9 mouse cellular contexts compared by ENCODE assay signal in genomic region chr2:168081933-168082306, GRCm38 (mm10). TPM values are rescaled to one million over a fixed set of nuclear protein-coding genes. Genes with fewer than 3 reads are reported as not detected.
DNase-seq lines count a peak whose midpoint lies in the region; ATAC-seq and TF ChIP-seq lines count a peak whose summit lies in the region.
"Had no signal": no experiment of that assay in that cellular context is flagged by ENCODE, and none has a peak within 500 bp of the region (broad histone marks: within the 10 kb centered on the region; RNA-seq: fewer than 3 reads in every experiment).

No protein-coding gene starts in this region.

- no peaks in the 10 kb centered on the region for H3K36me3 ChIP-seq in kidney, adult 2 months (ENCODE audit: control insufficient read depth, insufficient read depth, low read length)
- no peaks in the 10 kb centered on the region for H3K36me3 ChIP-seq in hindbrain, embryonic 13.5 days
- H3K36me3 ChIP-seq in midbrain, embryonic 14.5 days (ENCODE audit: control insufficient read depth, insufficient read depth, low read length): no peaks in the 10 kb centered on the region

- H3K9me3 ChIP-seq in hindbrain, embryonic 13.5 days: no peaks in the 10 kb centered on the region
- H3K9me3 ChIP-seq in midbrain, embryonic 14.5 days (ENCODE audit: control insufficient read depth, low read length): no peaks in the 10 kb centered on the region

- H3K4me2 ChIP-seq in hindbrain, embryonic 13.5 days: peak overlapping the region; percentile 87
- H3K4me2 ChIP-seq in midbrain, embryonic 14.5 days (ENCODE audit: low read length): peak overlapping the region; percentile 75

- peak overlapping the region; percentile 88 for H3K9ac ChIP-seq in hindbrain, embryonic 13.5 days
- peak overlapping the region; percentile 76 for H3K9ac ChIP-seq in midbrain, embryonic 14.5 days (replicated peaks; ENCODE audit: low read length)

- 4% methylated on average over 14 of the region's 14 CpGs for WGBS in kidney, adult 2 months
- WGBS in hindbrain, embryonic 13.5 days: 4% methylated on average over 14 of the region's 14 CpGs
- WGBS in midbrain, embryonic 14.5 days: 4% methylated on average over 14 of the region's 14 CpGs

- DNase-seq in kidney, adult 2 months: no peak
- no peak for DNase-seq in kidney, adult 18-20 months
- peak; percentile 28 for DNase-seq in c-Kit-positive CD71-positive TER-119-positive erythroid progenitor cells, embryonic 14.5 days (ENCODE audit: low spot score)
- DNase-seq in midbrain, embryonic 14.5 days: no peak
- no peak for DNase-seq in adrenal gland, adult (ENCODE audit: inconsistent age in 2 of 2, low spot score in 1 of 2)
- DNase-seq in thymus, postnatal 36 days: no peak
- DNase-seq: kidney, postnatal 10 days had no signal

- no peaks in the 10 kb centered on the region for H3K27me3 ChIP-seq in kidney, adult 2 months (replicated peaks; ENCODE audit: control insufficient read depth, insufficient read depth, low read length)
- H3K27me3 ChIP-seq in hindbrain, embryonic 13.5 days: peaks cover 15% of the 10 kb centered on the region
- H3K27me3 ChIP-seq in midbrain, embryonic 14.5 days (ENCODE audit: control insufficient read depth, insufficient read depth, low read length): peaks cover 12% of the 10 kb centered on the region; the same call in 1 of the 2 replicates

- H3K4me3 ChIP-seq in kidney, adult 2 months (ENCODE audit: insufficient read depth, low read depth, low read length): peak overlapping the region; percentile 71
- peak overlapping the region; percentile 80 for H3K4me3 ChIP-seq in hindbrain, embryonic 13.5 days
- peak overlapping the region; percentile 79 for H3K4me3 ChIP-seq in midbrain, embryonic 14.5 days (replicated peaks; ENCODE audit: low read depth, low read length)

- peak overlapping the region; percentile 76 for H3K27ac ChIP-seq in kidney, adult 2 months (ENCODE audit: insufficient read depth, low read depth, low read length)
- H3K27ac ChIP-seq in hindbrain, embryonic 13.5 days: peak overlapping the region; percentile 94; the same call in 1 of the 2 replicates
- H3K27ac ChIP-seq in midbrain, embryonic 14.5 days (replicated peaks; ENCODE audit: low read depth, low read length): no peak overlapping the region

- TF ChIP-seq POLR2A in kidney, adult 2 months (IDR thresholded peaks at IDR 0.05; ENCODE audit: low read depth, low read length): no peak

- peaks cover 43% of the 10 kb centered on the region; the same call in 1 of the 2 replicates for H3K4me1 ChIP-seq in kidney, adult 2 months (ENCODE audit: control insufficient read depth, insufficient read depth, low read length)
- H3K4me1 ChIP-seq in hindbrain, embryonic 13.5 days (replicated peaks): peaks cover 29% of the 10 kb centered on the region
- peaks cover 14% of the 10 kb centered on the region; the same call in 1 of the 2 replicates for H3K4me1 ChIP-seq in midbrain, embryonic 14.5 days (ENCODE audit: control insufficient read depth, insufficient read depth, low read length)

- no peak for ATAC-seq in hindbrain, embryonic 13.5 days (ENCODE audit: low FRiP score)
- no peak for ATAC-seq in midbrain, embryonic 14.5 days (ENCODE audit: low FRiP score, low TSS enrichment)
- ATAC-seq in megakaryocyte progenitor cell, adult 5-6 weeks (replicated peaks; ENCODE audit: poor library complexity): no peak

- no peak for TF ChIP-seq CTCF in kidney, adult 2 months (conservative IDR thresholded peaks at IDR 0.05; ENCODE audit: insufficient read depth, insufficient read length, low read depth, low read length)

RNA-seq across cellular contexts. Expression of gene Pard6b, which starts 1.1 kb away (rescaled TPM):
- 41.0 and 44.4 TPM in 2 replicates for polyA plus RNA-seq in kidney, adult 2 months (2012; rRNA removed)
- polyA plus RNA-seq in hindbrain, embryonic 13.5 days (2015; fragmentation: Nextera tagmentation; extraction: Ambion mirVana): 7.5 and 7.9 TPM in 2 replicates
- 8.2 and 9.2 TPM in 2 replicates for polyA plus RNA-seq in midbrain, embryonic 14.5 days (2014; fragmentation: Nextera tagmentation; extraction: Ambion mirVana)
- total RNA-seq in megakaryocyte progenitor cell, adult 5-6 weeks (2015): 0.07 and 0.42 TPM in 2 replicates
- total RNA-seq in megakaryocyte progenitor cell, adult 5-6 weeks (2017): 0.25 and 0.78 TPM in 2 replicates
